Mouse (Mus musculus) frontal cortex, adult (tissue): Measurements from ENCODE around the gene Aldh9a1.

ENCODE experiments used
- ATAC-seq: cut with Nextera tagmentation; 2 replicates; pipeline ENCODE4 v1.9.2; 2017; ENCODE audit warnings: mild to moderate bottlenecking, moderate library complexity, mixed read lengths; ENCODE audit not compliant: low TSS enrichment

Gene Aldh9a1

GRCm38 (mm10) chr1:167384156-167384555 lies 34.4 kb downstream of the Aldh9a1 start:
- ATAC-seq = no peak

GRCm38 (mm10) chr1:167385211-167385610 lies 35.4 kb downstream of the Aldh9a1 start:
- no peak for ATAC-seq

GRCm38 (mm10) chr1:167385636-167386035 lies 35.8 kb downstream of the Aldh9a1 start:
- ATAC-seq = no peak

- ATAC-seq = no peak
Measured at GRCm38 (mm10) chr1:167386466-167386865, 36.7 kb downstream of the Aldh9a1 start.

- no peak for ATAC-seq
Measured at GRCm38 (mm10) chr1:167387310-167387709, 37.5 kb downstream of the Aldh9a1 start.

- ATAC-seq = no peak
Measured at GRCm38 (mm10) chr1:167387796-167388195, 38.0 kb downstream of the Aldh9a1 start.

- ATAC-seq = peak; percentile 11; the same call in 1 of the 2 replicates
Measured at GRCm38 (mm10) chr1:167388571-167388970, 38.8 kb downstream of the Aldh9a1 start.

- ATAC-seq = no peak
Measured at GRCm38 (mm10) chr1:167389584-167389983, 39.8 kb downstream of the Aldh9a1 start.

GRCm38 (mm10) chr1:167390381-167390780 lies 40.6 kb downstream of the Aldh9a1 start:
- ATAC-seq = no peak

GRCm38 (mm10) chr1:167391241-167391640 lies 41.5 kb downstream of the Aldh9a1 start:
- no peak for ATAC-seq

- ATAC-seq = peak; percentile 42
Measured at GRCm38 (mm10) chr1:167392031-167392640, 42.3 kb downstream of the Aldh9a1 start.

GRCm38 (mm10) chr1:167392687-167393086 lies 42.9 kb downstream of the Aldh9a1 start:
- peak; percentile 38 for ATAC-seq

GRCm38 (mm10) chr1:167393281-167393680 lies 43.5 kb downstream of the Aldh9a1 start:
- peak; percentile 14 for ATAC-seq

- peak; percentile 82 for ATAC-seq
Measured at GRCm38 (mm10) chr1:167393683-167394492, 44.1 kb downstream of the Aldh9a1 start, which contains the start of gene Mgst3. Mgst3 (minus strand) TSS chr1:167393841.

GRCm38 (mm10) chr1:167405237-167405636 lies 55.4 kb downstream of the Aldh9a1 start:
- no peak for ATAC-seq

- no peak for ATAC-seq
Measured at GRCm38 (mm10) chr1:167409601-167410000, 59.8 kb downstream of the Aldh9a1 start.

- no peak for ATAC-seq
Measured at GRCm38 (mm10) chr1:167411991-167412715, 62.4 kb downstream of the Aldh9a1 start.

- ATAC-seq = peak; percentile 73
Measured at GRCm38 (mm10) chr1:167414846-167415245, 65.1 kb downstream of the Aldh9a1 start.
